Mouse (Mus musculus) limb, embryonic 14.5 days (tissue): Measurements from ENCODE around the gene Gm10961. TPM values are rescaled to one million over a fixed set of nuclear protein-coding genes. Genes with fewer than 3 reads are reported as not detected.

Experiments used
- ATAC-seq: fragments of 200-750 bp; cut with Nextera tagmentation; 2 replicates; pipeline ENCODE4 v1.8.0; 2017; ENCODE audit warnings: low read depth, moderate number of reproducible peaks, moderate TSS enrichment; ENCODE audit not compliant: low FRiP score
- DNase-seq: peaks from one replicate; pipeline ENCODE4 v3.0.0-alpha.2; 2015; ENCODE audit warnings: low spot score
- H3K27ac ChIP-seq: fragments of 300-500 bp; sonication (generic); replicated peaks from 2 replicates; pipeline ENCODE4 v1.5.1; 2014; ENCODE audit warnings: low read depth, mild to moderate bottlenecking, low read length, moderate library complexity, mixed read lengths
- H3K27me3 ChIP-seq: fragments of 300-500 bp; sonication (generic); 2 replicates; pipeline ENCODE4 v1.6.1; 2014; ENCODE audit warnings: low read length, mixed read lengths; ENCODE audit not compliant: control insufficient read depth, insufficient read depth
- H3K36me3 ChIP-seq: fragments of 300-500 bp; sonication (generic); 2 replicates; pipeline ENCODE4 v1.6.1; 2014; ENCODE audit warnings: mild to moderate bottlenecking, low read length, moderate library complexity, mixed read lengths; ENCODE audit not compliant: control insufficient read depth, insufficient read depth
- H3K4me1 ChIP-seq: fragments of 300-500 bp; sonication (generic); 2 replicates; pipeline ENCODE4 v1.6.1; 2014; ENCODE audit warnings: antibody characterized with exemption, low read length, mixed read lengths; ENCODE audit not compliant: control insufficient read depth, insufficient read depth
- H3K4me2 ChIP-seq: fragments of 300-500 bp; sonication (generic); replicated peaks from 2 replicates; pipeline ENCODE4 v1.6.1; 2014; ENCODE audit warnings: low read depth, mild to moderate bottlenecking, low read length, moderate library complexity; ENCODE audit not compliant: severe bottlenecking
- H3K4me3 ChIP-seq: fragments of 300-500 bp; sonication (generic); replicated peaks from 2 replicates; pipeline ENCODE4 v1.5.1; 2014; ENCODE audit warnings: low read length
- H3K9ac ChIP-seq: fragments of 300-500 bp; sonication (generic); 2 replicates; pipeline ENCODE4 v1.6.1; 2014; ENCODE audit warnings: mild to moderate bottlenecking, low read depth, low read length, moderate library complexity; ENCODE audit not compliant: severe bottlenecking
- H3K9me3 ChIP-seq: fragments of 300-500 bp; sonication (generic); 2 replicates; pipeline ENCODE4 v1.6.1; 2016; ENCODE audit warnings: low read length; ENCODE audit not compliant: control insufficient read depth
- POLR2A ChIP-seq: fragments of 200-500 bp; IDR thresholded peaks from 2 replicates; pipeline ENCODE4 v1.8.0; 2012; ENCODE audit warnings: inconsistent platforms, mild to moderate bottlenecking, moderate library complexity, borderline replicate concordance; ENCODE audit not compliant: insufficient read depth, insufficient read length; ENCODE audit errors: extremely low read depth
- WGBS: fragments of 180-500 bp; shearing (Covaris S2); extraction: QIAGEN DNeasy Blood & Tissue Kit; methylation state at CpG from one replicate; pipeline ENCODE4 v1.1.7; 2014; 5-methylcytosine and 5-hydroxymethylcytosine counted together
- polyA plus RNA-seq, 2 experiments: library from polyadenylated mRNA; depleted of rRNA in 1 of 2; stranded (reverse) in 1 of 2; unstranded in 1 of 2; fragments of >200 nt; fragmentation: Nextera tagmentation in 1 of 2; extraction: Ambion mirVana in 1 of 2; gene quantifications; 2 replicates each; pipeline versions ENCODE4 v1.2.1 to v1.2.3; 2012 to 2014

Gene Gm10961
- polyA plus RNA-seq, 2 experiments: not detected

GRCm38 (mm10) chr3:107656151-107656550 lies 25.0 kb downstream of the Gm10961 start:
- Histone ChIP-seq H3K27ac (no peak overlapping the region), H3K4me1 (no peaks in the 10 kb centered on the region), H3K9ac (no peak overlapping the region), H3K27me3 (no peaks in the 10 kb centered on the region), H3K9me3 (no peaks in the 10 kb centered on the region), H3K36me3 (peaks cover 32% of the 10 kb centered on the region), H3K4me2 (no peak overlapping the region), H3K4me3 (no peak overlapping the region)
- TF ChIP-seq POLR2A: no peak
- WGBS: 96% methylated on average over 2 of the region's 2 CpGs
- ATAC-seq (no peak), DNase-seq (no peak)

- Histone ChIP-seq H3K9ac (no peak overlapping the region), H3K36me3 (peaks cover 38% of the 10 kb centered on the region), H3K27me3 (no peaks in the 10 kb centered on the region), H3K4me3 (no peak overlapping the region), H3K4me1 (no peaks in the 10 kb centered on the region), H3K9me3 (no peaks in the 10 kb centered on the region), H3K27ac (no peak overlapping the region), H3K4me2 (no peak overlapping the region)
- no peak for ATAC-seq
- no peak for TF ChIP-seq POLR2A
- 73% methylated on average over 4 of the region's 4 CpGs for WGBS
- DNase-seq: no peak
These were observed 25.8 kb downstream of the Gm10961 start for GRCm38 (mm10) chr3:107656888-107657287.

- TF ChIP-seq POLR2A: no peak
- H3K36me3 ChIP-seq: peaks cover 59% of the 10 kb centered on the region
These were observed 27.9 kb downstream of the Gm10961 start for GRCm38 (mm10) chr3:107659000-107659399.

GRCm38 (mm10) chr3:107664641-107665040 lies 33.5 kb downstream of the Gm10961 start:
- DNase-seq (no peak), ATAC-seq (no peak)
- no peaks in the 10 kb centered on the region for H3K9me3 ChIP-seq
- whole genome bisulfite sequencing: 92% methylated on average over 1 of the region's 1 CpGs
- H3K36me3 ChIP-seq: peaks cover 97% of the 10 kb centered on the region
- H3K27me3 ChIP-seq: no peaks in the 10 kb centered on the region
- no peak overlapping the region for H3K27ac ChIP-seq
- H3K4me1 ChIP-seq: no peaks in the 10 kb centered on the region
- H3K4me3 ChIP-seq: no peak overlapping the region
- TF ChIP-seq POLR2A: no peak
- H3K4me2 ChIP-seq: no peak overlapping the region
- no peak overlapping the region for H3K9ac ChIP-seq

More at GRCm38 (mm10) chr3:107659000-107659399, 27.9 kb downstream of the Gm10961 start:
- Histone ChIP-seq H3K9ac (no peak overlapping the region), H3K9me3 (no peaks in the 10 kb centered on the region), H3K27ac (no peak overlapping the region), H3K4me3 (no peak overlapping the region), H3K4me1 (no peaks in the 10 kb centered on the region), H3K27me3 (no peaks in the 10 kb centered on the region), H3K4me2 (no peak overlapping the region)
- WGBS: 93% methylated on average over 1 of the region's 1 CpGs
- no peak for DNase-seq
- ATAC-seq: no peak

- TF ChIP-seq POLR2A: no peak
- Histone ChIP-seq H3K4me3 (no peak overlapping the region), H3K27ac (no peak overlapping the region), H3K27me3 (no peaks in the 10 kb centered on the region), H3K4me1 (no peaks in the 10 kb centered on the region), H3K36me3 (peaks cover 89% of the 10 kb centered on the region), H3K4me2 (no peak overlapping the region), H3K9ac (no peak overlapping the region), H3K9me3 (no peaks in the 10 kb centered on the region)
- 78% methylated on average over 6 of the region's 6 CpGs for WGBS
- no peak for DNase-seq
- no peak for ATAC-seq
These were observed 36.3 kb downstream of the Gm10961 start for GRCm38 (mm10) chr3:107667426-107667825.

- Histone ChIP-seq H3K27me3 (no peaks in the 10 kb centered on the region), H3K9ac (no peak overlapping the region), H3K9me3 (no peaks in the 10 kb centered on the region), H3K4me2 (no peak overlapping the region), H3K36me3 (peaks cover 85% of the 10 kb centered on the region), H3K4me1 (no peaks in the 10 kb centered on the region), H3K4me3 (no peak overlapping the region), H3K27ac (no peak overlapping the region)
- WGBS: 80% methylated on average over 7 of the region's 7 CpGs
- DNase-seq (no peak), ATAC-seq (no peak)
- no peak for TF ChIP-seq POLR2A
These were observed 37.7 kb downstream of the Gm10961 start for GRCm38 (mm10) chr3:107668786-107669185.
